In the genomic region with DNA sequence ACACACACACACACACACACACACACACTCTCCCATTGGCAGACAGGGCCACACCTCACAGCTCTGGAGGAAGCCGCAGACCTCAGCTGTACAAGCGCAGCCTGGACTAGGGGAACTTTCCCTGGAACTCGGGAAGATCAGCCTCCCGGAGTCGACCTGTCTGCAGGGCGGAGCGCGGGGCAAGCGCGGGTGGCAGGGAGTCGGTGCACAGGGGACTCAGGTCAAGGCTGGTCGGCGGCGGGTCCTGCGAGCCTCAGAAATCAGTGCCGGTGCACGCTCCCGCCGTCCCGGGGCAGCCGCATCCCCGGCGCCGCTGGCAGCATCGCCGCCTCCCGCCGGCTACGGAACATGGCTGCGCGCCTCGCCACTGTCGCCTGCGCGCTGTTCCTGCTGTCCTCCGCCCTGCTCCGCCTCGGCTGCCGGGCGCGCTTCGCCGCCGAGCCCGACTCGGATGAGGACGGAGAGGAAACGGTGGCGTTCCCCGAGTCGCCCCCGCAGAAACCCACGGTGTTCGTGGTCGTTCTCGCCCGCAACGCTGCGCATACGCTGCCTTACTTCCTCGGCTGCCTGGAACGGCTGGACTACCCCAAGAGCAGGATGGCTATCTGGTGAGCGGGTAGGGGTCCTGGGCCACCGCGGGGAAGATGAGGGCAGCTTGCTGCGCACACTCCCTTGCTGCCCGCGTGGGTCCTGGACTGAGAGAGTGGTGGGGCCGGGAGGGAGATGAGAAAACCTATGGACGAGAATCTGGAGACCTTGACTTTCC, we compare ENCODE assay signal across 8 mouse cellular contexts. TPM values are rescaled to one million over a fixed set of nuclear protein-coding genes. Genes with fewer than 3 reads are reported as not detected.
DNase-seq lines count a peak whose midpoint lies in the region; ATAC-seq and TF ChIP-seq lines count a peak whose summit lies in the region.

A gene (plus strand): TSS at position 41 of the 766 bp plus-strand sequence.

- peak; percentile 43 to 49 for ATAC-seq in hematopoietic stem cell, adult 5-6 weeks (replicated peaks in 1 of 2; ENCODE audit: insufficient read depth in 1 of 2, low FRiP score in 2 of 2, low TSS enrichment in 1 of 2, low read depth in 1 of 2, poor library complexity in 2 of 2, severe bottlenecking in 2 of 2)
- peak; percentile 82 for ATAC-seq in lung, embryonic 14.5 days (ENCODE audit: insufficient read depth)
- ATAC-seq in neural tube, embryonic 15.5 days (ENCODE audit: low FRiP score), result peak; percentile 79

- H3K4me1 ChIP-seq in cerebellum, adult 2 months (ENCODE audit: control insufficient read depth, insufficient read depth, low read length), result no peaks in the 10 kb centered on the region
- H3K4me1 ChIP-seq in lung, embryonic 14.5 days (ENCODE audit: insufficient read depth), result no peaks in the 10 kb centered on the region
- peaks cover 12% of the 10 kb centered on the region for H3K4me1 ChIP-seq in neural tube, embryonic 15.5 days

- H3K9me3 ChIP-seq in lung, embryonic 14.5 days (ENCODE audit: low read depth, low read length), result no peaks in the 10 kb centered on the region
- H3K9me3 ChIP-seq in neural tube, embryonic 15.5 days (replicated peaks), result no peaks in the 10 kb centered on the region

- under 1% methylated on average over 70 of the region's 70 CpGs for WGBS in cerebellum, adult 2 months
- WGBS in lung, embryonic 14.5 days, result under 1% methylated on average over 70 of the region's 70 CpGs
- under 1% methylated on average over 70 of the region's 70 CpGs for WGBS in neural tube, embryonic 15.5 days

- no peak within 1 kb of the TSS for H3K27ac ChIP-seq in cerebellum, adult 2 months (ENCODE audit: insufficient read depth, low read length)
- H3K27ac ChIP-seq in lung, embryonic 14.5 days (ENCODE audit: low read depth), result no peak within 1 kb of the TSS
- H3K27ac ChIP-seq in neural tube, embryonic 15.5 days (replicated peaks), result peak within 1 kb of the TSS; percentile 67

- H3K4me3 ChIP-seq in cerebellum, adult 2 months (replicated peaks; ENCODE audit: insufficient read depth, low read depth, low read length), result peak within 1 kb of the TSS; percentile 54
- H3K4me3 ChIP-seq in lung, embryonic 14.5 days (ENCODE audit: low read depth, low read length), result peak within 1 kb of the TSS; percentile 58
- peak within 1 kb of the TSS; percentile 69 for H3K4me3 ChIP-seq in neural tube, embryonic 15.5 days (replicated peaks)

- peak within 1 kb of the TSS; percentile 99 for H3K4me2 ChIP-seq in lung, embryonic 14.5 days
- peak within 1 kb of the TSS; percentile 95 for H3K4me2 ChIP-seq in neural tube, embryonic 15.5 days

- H3K9ac ChIP-seq in lung, embryonic 14.5 days, result peak within 1 kb of the TSS; percentile 62
- peak within 1 kb of the TSS; percentile 59 for H3K9ac ChIP-seq in neural tube, embryonic 15.5 days (replicated peaks)

- H3K27me3 ChIP-seq in cerebellum, adult 2 months (ENCODE audit: control insufficient read depth, insufficient read depth, low read length), result peaks cover 4% of the 10 kb centered on the region; the same call in 1 of the 2 replicates
- H3K27me3 ChIP-seq in lung, embryonic 14.5 days (ENCODE audit: insufficient read depth, low read length), result peaks cover 17% of the 10 kb centered on the region
- peaks cover 4% of the 10 kb centered on the region; the same call in 1 of the 2 replicates for H3K27me3 ChIP-seq in neural tube, embryonic 15.5 days (replicated peaks)

- TF ChIP-seq POLR2A in cerebellum, adult 2 months (IDR thresholded peaks at IDR 0.05; ENCODE audit: borderline replicate concordance, insufficient read depth, low read length), result no peak

- no peaks in the 10 kb centered on the region for H3K36me3 ChIP-seq in lung, embryonic 14.5 days (ENCODE audit: insufficient read depth)
- H3K36me3 ChIP-seq in neural tube, embryonic 15.5 days, result no peaks in the 10 kb centered on the region

- no peak for TF ChIP-seq CTCF in cerebellum, adult 2 months (IDR thresholded peaks at IDR 0.05; ENCODE audit: borderline replicate concordance, insufficient read depth, low read depth, low read length)
- TF ChIP-seq CTCF in lung, embryonic 14.5 days (IDR thresholded peaks at IDR 0.05; ENCODE audit: low read depth), result no peak

- DNase-seq in Muller cell, postnatal 12 days (ENCODE audit: inconsistent ontology term), result peak; percentile 73
- DNase-seq in cerebellum, adult 2 months, result peak; percentile 46 to 56
- peak; percentile 15 to 51 for DNase-seq in frontal cortex, postnatal 10 days (ENCODE audit: low spot score in 2 of 2)
- DNase-seq in layer of hippocampus, adult 18-20 months (ENCODE audit: low spot score in 2 of 2), result peak; percentile 47 to 64
- DNase-seq in lung, embryonic 14.5 days, result peak; percentile 66
- peak; percentile 25 for DNase-seq in urinary bladder, postnatal 14 days (ENCODE audit: low spot score)

RNA-seq across cellular contexts. Expression of the gene that starts here (rescaled TPM):
- 2.9 and 3.6 TPM in 2 replicates for polyA plus RNA-seq in cerebellum, adult 2 months (2012; rRNA removed)
- total RNA-seq in hematopoietic stem cell, adult 5-6 weeks (2017), result not detected in 2 replicates
- total RNA-seq in layer of hippocampus, adult 18-20 months (2021), result 1 to 10 TPM; 5.6 to 5.7 TPM
- polyA plus RNA-seq in lung, embryonic 14.5 days (2014; fragmentation: Nextera tagmentation; extraction: Ambion mirVana), result 0.78 and 0.92 TPM in 2 replicates
- polyA plus RNA-seq in neural tube, embryonic 15.5 days (2015; fragmentation: Nextera tagmentation; extraction: Ambion mirVana), result 3.7 and 3.9 TPM in 2 replicates

Comparison
In these comparisons a context has a peak if more than half of its experiments do, and no peak if none do; other contexts are left out.
1. Peak in ATAC-seq in hematopoietic stem cell, adult 5-6 weeks; RNA of the gene not detected or under 1 TPM.
2. Peak in DNase-seq, ATAC-seq, H3K4me3 ChIP-seq, H3K9ac ChIP-seq and H3K4me2 ChIP-seq in lung, embryonic 14.5 days; RNA of the gene not detected or under 1 TPM.